Mouse (Mus musculus) embryonic fibroblast, embryonic 13.5 days (primary cell): ENCODE results near the gene Ammecr1.

Source experiments
- CTCF ChIP-seq: IDR thresholded peaks from 2 replicates; pipeline ENCODE4 v1.5.1; 2011; ENCODE audit warnings: mild to moderate bottlenecking, control low read depth, low read length, moderate library complexity, borderline replicate concordance; ENCODE audit not compliant: insufficient read depth
- POLR2A ChIP-seq: IDR thresholded peaks from 2 replicates; pipeline ENCODE4 v1.6.1; 2011; ENCODE audit warnings: low read depth, mild to moderate bottlenecking, control low read depth, low read length, moderate library complexity

- no peak for TF ChIP-seq CTCF
- no peak for TF ChIP-seq POLR2A
Measured at GRCm38 (mm10) chrX:142960434-142960833, 6.1 kb downstream of the Ammecr1 start.
